Mouse (Mus musculus): ENCODE data around the gene Sept8.

The Sept8 gene

DNA sequence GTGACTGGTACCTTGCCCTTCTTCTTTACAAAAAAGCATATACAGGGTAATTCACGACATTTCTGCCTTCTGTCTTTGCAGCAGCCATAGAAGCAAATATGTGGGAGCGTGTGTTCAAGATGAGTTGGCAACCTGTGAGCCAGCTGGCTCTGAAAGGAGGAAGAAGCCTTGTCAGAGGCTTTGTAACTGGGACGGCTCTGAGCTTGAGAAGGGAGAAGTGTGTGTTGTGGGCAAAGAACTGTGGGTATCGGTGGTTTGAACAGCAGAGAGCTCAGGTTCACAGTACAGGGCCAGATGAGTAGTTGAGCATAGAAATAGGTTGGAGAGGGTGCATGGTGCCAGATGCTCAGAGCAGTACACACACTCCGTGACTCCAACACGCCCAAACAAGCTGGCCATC lies 22.1 kb upstream of the Sept8 start:
- DNase-seq: peak; percentile 32

DNA sequence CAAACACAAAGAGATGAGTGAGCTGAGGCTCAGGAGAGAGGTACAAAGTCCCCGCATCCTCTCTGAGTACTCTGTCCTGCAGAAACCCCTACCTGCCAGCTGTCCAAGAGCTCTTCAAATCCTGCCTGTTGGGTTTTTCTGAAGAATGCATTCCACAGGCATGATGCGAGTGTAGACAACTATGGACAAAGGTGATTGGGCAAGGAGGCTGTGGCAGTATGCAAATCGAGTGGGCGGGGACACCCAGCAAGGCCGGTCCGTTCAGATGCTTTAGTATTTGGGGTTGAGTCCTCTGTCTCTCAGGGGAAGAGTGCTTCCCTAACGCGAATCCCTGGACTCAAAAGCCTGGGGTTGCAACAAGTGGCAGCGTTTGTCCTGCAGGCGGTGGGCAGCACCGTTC lies 18.5 kb upstream of the Sept8 start:
- DNase-seq: no peak

DNA sequence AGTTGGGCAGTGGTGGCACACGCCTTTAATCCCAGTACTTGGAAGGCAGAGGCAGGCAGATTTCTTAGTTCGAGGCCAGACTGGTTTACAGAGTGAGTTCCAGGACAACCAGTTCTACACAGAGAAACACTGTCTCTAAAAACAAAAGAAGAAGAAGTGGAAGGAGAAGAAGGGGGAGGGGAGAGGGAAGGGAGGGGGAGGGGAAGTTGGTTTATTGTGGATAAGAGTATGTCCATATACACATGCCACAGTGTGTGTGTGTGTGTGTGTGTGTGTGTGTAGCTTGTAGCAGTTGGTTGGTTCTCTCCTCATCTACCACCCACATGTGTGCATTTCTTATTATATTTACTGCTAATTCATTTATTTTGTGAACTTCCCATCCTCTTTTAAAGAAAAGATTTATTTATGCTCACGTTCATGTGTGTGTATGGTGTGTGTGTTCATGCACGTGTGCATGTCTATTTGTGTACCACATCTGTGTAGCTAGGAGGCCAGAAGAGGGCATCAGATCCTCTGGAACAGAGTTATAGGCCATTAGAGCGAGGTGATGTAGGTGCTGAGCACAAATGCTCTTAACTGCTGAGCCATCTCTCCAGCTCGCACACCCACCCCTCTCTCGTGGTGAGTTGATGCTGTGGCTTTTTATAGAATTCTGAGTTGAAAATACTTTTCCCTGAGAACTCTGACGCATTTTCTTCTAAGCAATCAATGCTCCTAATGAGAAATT lies 16.9 kb upstream of the Sept8 start:
- no peak for DNase-seq

DNA sequence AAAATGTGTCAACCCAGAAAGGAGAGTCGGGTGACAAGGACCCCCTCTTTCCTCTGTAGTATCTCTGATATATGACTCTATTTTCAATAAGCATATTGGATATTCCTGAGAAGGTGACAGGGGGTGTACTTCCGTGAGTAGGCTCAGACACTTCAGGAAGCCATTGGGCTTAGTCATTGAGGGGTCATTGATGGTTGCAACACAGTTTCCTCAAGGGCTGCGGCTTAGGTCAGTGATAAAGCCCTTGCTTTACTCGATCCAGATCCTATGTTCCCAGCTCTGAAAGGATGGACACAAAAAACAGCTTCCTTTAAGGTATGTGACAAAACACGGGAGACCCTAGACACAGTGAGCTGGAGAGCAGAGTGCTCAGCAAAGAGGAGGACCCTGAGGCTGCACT lies 15.3 kb upstream of the Sept8 start:
- no peak for DNase-seq

DNA sequence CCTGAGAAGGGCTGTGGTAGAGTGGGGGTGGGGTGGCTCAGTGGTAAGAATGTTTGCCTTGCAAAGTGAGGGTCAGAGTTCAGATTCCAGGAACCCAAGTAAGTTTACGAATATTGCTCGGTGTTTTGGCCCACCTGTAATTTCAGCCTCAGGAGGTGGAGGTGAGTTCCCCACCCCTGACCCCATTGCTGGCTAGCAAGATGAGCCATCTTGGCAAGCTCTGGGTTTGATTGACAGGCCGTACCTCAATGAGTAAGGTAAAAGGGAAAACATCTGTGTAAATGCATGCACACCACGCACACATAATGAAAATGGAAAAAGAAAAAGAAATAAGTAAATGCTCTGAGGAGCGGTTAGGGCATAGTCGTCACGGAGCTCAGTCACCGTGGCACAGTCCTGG lies 14.7 kb upstream of the Sept8 start:
- DNase-seq: no peak

DNA sequence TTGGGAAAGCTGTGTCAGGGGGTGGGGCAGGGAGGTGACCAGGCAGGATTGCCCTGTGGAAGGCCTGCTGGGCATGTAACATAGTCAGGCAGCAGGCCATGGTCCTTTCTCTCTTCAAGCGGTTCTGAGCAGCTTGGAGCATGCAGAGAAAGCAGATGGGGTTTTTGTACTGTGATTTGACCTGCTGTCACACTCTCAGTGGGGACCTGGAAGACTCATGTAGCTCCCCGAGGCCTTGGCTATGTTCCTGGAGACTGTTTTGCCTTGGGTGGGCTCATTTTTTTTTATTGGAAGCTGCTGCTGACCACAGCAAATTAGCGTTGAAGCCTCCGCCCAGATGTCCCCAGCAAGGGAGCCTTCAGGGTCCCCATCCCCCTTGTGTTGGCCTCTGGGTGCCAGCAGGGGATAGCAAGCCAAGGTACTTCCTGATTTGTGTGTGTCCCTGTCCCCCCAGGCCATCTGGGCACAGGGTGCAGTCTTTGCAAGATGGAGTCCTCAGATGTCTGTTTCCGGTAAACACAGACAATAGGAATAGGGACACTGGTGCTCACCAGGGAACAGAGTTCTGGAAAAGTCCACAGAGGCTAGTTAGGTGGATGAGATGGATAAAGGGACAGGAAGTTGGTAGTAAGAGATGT lies 13.9 kb upstream of the Sept8 start:
- no peak for DNase-seq

DNA sequence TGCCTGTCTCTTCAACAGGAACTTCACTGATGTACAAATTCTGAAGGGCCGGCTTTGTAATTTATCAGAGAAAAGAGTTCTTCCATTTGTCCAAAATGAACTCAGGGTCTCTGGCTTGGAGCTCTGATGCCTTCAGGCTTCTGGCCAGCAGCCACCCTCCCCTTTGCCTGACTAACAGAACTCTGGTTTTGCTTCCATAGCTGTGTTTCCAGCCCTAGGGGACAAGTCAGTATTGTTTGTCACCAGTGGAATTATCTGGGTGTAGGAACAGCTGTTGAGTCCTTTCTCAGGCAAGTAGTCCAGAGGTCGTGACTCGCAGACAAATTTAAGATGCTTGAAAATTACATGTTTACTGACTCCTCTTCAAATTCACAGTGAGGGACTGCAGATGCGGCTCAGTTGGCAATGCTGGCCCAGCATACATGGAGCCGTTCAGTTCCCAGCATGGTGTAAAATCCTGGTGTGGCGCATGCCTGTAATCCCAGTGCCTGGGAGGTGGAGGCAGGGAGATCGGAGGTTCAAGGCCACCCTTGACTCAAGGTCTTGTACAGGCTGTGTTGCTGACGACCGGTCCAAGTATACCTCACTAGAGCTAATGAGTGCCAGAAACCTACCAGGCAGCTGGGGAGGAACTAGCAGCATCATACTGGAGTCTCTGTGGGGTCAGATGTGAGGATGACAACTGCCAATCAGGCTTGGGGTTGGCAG lies 11.8 kb upstream of the Sept8 start:
- no peak for DNase-seq

DNA sequence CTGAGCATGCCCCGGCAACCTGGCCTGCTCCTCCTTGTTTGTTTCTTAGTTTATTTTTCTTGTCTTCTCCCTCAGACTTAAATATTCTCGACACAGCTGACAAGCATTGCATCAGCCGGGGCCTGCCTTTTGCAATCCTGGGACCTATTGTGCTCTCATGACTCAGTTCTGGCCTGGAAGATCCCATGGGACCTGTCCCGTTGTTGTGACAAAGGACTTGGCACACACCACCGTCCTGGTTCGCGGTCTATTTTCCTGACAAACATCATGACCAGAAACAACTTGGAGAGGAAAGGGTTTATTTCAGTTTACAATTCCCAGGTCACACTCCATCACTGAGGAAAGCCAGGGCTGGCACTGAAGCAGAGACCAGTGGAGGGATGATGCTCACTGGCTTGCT lies 10.9 kb upstream of the Sept8 start:
- no peak for DNase-seq

DNA sequence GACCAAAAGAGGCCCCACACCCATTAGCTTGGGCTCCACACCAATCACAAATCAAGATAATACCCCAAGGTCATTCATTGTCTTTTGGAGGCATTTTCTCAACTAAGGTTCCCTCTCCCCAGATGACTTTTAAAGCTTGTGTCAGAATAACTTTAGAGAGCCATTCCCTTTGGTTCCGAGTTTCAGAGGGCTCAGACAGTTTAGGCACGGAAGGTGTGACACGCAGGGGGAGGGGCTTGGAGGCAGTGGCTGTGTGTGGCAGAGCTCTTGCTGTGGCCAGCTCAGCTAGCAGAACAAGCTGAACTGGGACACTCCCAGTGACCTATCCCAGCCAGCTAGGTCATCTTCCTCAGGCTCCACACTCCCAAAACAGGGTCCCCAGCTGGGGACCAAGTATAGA lies 10.5 kb upstream of the Sept8 start:
- DNase-seq: no peak

DNA sequence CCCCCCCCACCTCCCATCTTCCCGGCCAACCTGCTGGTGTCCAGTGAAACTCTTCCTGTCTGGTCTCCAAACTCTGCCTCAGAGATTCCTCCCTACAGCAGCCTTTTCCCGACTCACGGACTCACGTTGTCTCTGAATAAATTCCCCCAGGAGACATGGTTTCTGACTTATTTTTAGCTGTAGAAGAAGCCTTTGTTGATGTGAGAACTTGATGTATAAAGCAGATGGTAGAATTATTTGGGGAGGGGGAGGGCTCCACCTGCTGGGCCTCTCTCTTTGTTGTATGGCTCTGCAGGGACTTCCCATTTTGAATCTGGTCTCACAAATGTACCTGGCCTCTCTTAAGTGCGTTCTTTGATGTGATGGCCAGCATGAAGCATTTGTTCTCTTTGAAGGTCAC lies 8.7 kb upstream of the Sept8 start:
- no peak for DNase-seq

DNA sequence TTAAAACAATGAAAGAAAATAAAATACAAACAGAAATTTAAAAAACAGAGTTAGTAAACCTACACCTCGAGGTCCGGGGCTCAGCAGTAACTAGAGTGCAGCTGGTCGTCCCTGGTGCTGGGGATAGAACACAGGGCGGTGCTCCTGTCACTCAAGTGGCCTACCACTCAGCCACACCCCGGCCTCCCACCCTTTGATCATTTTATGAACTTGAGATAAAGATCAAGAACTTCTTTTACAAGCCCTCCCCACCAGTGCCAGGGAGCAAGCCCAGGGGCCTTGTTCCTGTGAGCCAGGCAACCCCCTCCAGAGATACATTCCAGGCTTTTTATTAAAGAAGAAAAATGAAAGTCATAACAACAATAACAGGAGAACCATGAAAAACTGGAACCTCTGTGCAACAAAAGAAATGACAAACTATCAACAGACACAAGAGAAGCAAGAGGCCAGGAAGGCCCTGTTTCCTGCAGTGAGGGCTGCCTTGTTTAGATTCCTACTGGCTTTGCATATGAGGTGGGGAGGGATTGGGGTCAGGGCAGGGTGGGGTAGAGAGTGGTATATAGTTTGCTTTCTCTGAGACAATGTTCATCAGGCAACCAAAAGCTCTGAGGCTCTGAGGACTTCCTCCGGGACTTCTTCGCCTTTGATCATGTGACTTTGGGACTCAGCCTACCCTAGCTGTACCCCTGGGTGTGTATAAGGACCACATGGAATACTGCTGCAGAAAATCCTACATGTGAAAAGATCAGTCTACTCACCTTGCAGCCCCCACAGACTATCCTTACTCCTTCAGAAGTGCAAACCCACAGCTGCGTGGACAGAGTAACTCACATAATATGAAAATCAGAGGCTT lies 2.1 kb upstream of the Sept8 start:
- DNase-seq: peak; percentile 36

DNA sequence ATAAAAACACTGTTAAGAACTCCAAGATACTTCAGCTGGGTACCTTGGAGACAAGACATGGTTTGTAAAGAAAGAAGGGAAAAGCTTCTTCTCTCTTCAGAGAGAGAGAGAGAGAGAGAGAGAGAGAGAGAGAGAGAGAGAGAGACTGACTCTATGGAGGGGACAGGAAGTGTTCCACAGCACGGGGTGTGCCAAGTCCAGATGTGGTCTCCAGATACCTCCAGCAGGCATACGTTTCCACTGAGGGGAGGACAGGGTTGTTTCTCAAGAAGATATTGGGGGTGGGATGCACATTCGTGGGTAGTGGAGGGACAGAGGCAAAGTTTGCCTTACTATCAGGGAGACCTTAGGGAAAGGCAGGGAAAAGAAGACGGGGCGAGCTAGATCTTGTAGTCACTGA lies 298 bp upstream of the Sept8 start:
- peak; percentile 6 for DNase-seq

DNA sequence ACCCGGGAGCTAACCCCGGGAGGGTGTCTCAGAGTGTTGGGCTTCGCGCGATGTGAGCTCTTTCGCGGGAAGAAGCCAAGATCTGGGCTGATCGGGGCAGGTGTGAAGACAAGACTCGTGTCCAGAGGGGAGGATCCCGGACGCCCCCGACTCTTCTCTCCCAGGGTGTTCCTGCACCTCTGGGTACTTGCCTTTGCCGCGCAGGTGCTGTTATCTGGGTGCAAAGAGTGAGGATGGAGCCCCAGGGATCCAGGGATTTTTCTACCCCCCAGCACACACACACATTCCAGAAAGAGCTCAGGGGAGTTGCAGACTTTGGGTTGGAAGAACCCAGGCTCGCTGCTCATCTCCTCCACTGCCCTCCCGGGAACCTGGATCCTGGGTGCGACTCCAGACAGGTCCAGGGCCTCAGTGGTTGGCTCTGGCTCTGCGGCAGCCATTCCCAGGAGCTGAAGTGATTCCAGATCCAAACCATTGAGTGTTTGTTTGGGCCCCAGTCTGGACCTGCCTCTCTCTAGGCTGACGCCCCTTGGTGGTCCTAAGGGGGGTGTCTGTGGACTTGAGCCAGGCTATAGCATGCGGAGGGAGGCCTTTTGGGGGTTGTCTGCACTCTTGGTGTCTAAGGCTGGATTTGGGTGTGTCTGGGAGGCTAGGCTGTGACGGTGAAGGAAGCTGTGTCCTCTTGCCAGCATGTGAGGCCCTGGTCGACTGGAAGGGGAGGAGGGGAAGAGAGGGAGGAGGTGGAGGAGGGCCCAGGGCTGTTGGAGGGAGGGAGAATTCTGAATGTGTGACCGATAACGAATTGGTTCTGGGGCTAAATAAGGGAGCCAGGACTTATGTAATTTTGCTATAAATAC lies 1.3 kb downstream of the Sept8 start:
- DNase-seq: no peak

DNA sequence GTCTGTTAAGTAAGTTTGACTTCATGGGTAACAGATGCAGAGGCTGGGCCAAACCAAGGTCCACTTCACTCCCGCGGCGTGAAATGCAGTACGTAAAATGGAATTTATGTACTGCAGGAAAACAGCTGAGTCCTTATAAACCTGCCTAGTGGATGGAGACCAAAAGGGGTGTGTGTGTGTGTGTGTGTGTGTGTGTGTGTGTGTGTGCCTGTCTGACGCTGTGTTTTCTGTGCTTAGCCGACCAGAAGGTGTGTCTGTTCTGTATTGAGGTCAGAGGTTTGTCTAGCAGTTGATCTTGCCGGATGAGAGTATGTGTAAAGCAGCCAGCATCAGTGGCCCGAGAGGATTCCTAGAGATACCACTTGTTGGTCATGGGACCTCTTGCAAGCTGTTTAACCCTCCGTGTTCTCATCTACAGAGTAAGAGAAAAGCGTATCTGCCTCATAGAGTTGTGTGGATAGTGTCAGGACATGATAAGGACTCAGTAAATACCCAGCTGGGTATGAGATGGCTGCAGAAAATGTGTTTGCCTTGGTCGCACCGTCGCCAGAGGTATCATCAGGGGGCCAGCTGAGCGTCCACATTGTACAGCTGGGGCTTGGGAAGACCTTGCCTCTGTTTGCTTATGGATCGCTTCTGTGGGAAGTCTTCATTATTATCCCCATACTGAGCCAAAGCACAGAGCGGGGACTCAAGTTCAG lies 2.2 kb downstream of the Sept8 start:
- no peak for DNase-seq

DNA sequence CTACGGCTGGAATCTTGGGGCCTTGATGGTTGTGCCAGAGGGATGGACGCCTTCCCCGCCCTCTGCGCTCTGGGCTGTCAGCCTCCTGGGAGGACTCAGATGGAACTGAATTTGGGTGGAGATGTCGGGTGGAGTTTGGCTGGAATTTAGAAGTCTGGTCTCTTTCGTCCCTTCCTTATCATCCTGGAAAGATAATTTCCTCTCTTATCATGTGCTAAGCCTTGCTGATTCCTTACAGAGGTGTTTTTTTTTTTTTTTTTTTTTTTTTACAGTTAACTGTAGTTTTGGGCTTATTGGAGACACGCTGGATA lies 2.7 kb downstream of the Sept8 start:
- DNase-seq: no peak

DNA sequence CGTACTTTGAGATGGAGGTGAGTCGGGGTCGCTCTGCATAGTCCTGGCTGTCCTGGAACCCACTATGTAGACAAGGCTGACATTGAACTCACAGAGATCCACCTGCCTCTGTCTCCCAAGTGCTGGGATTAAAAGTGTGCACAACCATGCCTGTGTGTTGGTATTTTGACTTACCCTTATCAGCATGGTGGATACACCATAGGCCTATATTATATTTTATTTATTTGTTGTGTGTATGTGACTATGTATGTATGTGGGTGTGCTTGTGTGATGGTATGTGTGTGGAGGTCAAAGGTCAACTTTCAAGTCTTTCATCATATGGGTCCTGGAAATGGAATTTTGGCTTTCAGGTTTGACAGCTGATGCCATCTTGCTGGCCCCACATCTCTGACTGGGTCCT lies 3.3 kb downstream of the Sept8 start:
- DNase-seq: no peak

DNA sequence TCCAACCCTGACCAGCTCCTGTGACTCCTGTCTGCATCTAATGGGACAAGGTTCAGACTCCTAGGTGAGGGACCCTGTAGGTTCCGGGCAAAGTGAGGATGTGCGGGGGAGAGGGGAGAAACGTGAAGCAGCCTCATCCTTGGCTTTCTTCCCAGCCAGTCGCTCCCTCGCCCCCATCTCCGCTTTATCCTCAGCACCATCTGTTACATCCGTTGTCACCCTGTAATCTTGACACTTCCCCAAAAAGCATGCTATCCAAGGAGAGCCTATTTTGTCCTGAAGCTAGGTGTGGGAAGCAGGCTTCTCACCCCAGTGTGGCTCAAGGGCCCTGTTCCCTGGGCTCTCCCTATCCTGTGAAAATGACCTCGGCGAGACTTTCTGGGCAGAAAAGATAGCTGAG lies 3.9 kb downstream of the Sept8 start:
- no peak for DNase-seq

DNA sequence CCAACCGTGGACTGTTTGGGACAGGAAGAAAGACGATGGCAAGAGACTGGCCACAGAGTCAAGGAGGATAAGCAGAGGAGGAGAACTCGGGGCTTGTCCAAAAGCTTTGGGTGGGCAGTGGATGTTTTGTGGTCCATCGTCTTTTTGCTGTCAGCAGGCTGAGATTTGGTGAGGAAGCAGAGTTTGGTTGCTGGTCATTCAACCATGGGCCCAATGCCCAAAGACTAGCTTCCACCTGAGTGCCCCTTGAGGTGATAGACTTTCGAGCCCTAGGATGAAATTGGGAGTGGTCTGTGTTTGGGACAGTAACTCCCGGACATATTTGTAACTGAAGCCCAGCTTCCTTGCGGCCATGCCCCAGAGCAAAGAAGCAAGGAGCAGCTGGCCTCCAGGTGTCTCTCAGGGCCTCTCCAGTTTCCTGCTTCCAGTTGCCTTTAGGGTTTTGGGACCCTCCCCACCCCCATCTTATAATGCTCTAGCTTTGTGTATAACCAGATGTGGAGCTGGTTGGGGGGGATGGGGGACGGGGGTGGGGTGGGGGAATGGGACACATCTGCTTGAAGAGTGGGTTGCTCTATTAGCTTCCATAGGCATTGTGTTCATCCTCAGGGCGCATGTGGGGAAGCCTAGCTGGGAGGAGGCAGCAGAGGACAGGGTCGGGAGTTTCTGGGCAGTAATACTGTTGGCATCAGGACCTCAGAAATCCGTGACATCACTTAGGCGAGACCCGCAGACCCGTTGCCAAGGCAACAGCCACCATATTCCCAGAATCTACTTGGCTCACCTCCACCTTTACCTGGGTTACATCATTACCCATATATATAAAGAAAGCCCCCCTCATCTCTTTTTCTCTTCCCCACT lies 4.7 kb downstream of the Sept8 start:
- DNase-seq: no peak

DNA sequence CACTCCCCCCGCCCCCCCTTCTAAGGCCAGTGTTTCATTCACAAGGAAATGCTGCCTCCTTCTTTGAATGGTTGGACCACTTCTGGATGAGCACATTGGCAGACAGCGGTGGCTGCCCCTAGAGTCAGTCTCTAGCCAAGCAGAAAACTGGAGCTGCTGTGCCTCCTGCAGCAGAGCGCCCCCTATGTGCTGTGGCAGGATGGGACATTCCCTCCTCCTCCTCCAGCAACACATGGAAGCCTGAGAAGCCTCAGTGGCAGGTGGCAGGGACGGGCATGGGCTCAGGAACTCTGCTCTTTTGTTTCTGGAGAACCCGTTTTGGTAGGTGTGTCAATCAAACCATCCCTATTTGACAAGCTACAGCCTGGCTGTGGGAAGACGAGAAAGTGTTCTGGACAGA lies 5.8 kb downstream of the Sept8 start:
- DNase-seq: peak; percentile 22

DNA sequence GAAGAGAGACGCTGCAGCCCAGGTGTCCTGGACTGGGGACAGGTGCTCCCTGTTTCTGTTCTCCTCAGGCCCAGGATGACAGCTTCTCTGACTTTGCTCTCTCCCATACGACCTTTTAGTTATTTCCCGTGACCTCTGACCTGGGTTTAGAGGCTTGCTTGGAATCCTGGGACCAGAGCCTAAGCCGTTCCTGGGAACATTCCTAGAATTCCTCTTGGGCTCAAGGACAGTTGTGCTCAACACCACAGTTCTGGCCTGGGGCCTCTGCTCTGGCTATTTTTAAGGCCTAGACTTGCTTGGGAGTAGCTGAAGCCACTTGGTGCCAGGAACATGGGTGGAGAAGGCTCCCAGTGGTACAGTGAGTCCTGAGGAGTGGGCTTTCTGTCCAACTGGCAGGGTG lies 6.4 kb downstream of the Sept8 start:
- DNase-seq: no peak
